Mouse (Mus musculus) liver, embryonic 12.5 days (tissue): ENCODE results near the gene Dera. TPM values are rescaled to one million over a fixed set of nuclear protein-coding genes. Genes with fewer than 3 reads are reported as not detected.

Source experiments
- ATAC-seq: fragments of 200-750 bp; cut with Nextera tagmentation; 2 replicates; pipeline ENCODE4 v1.8.0; 2017; ENCODE audit warnings: moderate number of reproducible peaks, mild to moderate bottlenecking, moderate library complexity
- H3K27ac ChIP-seq: fragments of 300-500 bp; sonication (generic); 2 replicates; pipeline ENCODE4 v1.5.1; 2016; ENCODE audit warnings: mild to moderate bottlenecking
- H3K27me3 ChIP-seq: fragments of 300-500 bp; sonication (generic); replicated peaks from 2 replicates; pipeline ENCODE4 v1.6.1; 2016; ENCODE audit warnings: mild to moderate bottlenecking, moderate library complexity
- H3K36me3 ChIP-seq: fragments of 300-500 bp; sonication (generic); 2 replicates; pipeline ENCODE4 v1.6.1; 2016; ENCODE audit warnings: mild to moderate bottlenecking, moderate library complexity
- H3K4me1 ChIP-seq: fragments of 300-500 bp; sonication (generic); 2 replicates; pipeline ENCODE4 v1.6.1; 2016
- H3K4me2 ChIP-seq: fragments of 300-500 bp; sonication (generic); 2 replicates; pipeline ENCODE4 v1.6.1; 2016; ENCODE audit warnings: mild to moderate bottlenecking, moderate library complexity
- H3K4me3 ChIP-seq: fragments of 300-500 bp; sonication (generic); 2 replicates; pipeline ENCODE4 v1.5.1; 2016; ENCODE audit warnings: mild to moderate bottlenecking, moderate library complexity
- H3K9ac ChIP-seq: fragments of 300-500 bp; sonication (generic); 2 replicates; pipeline ENCODE4 v1.6.1; 2016; ENCODE audit warnings: mild to moderate bottlenecking, moderate library complexity
- H3K9me3 ChIP-seq: fragments of 300-500 bp; sonication (generic); replicated peaks from 2 replicates; pipeline ENCODE4 v1.6.1; 2016; ENCODE audit warnings: mild to moderate bottlenecking, moderate library complexity
- WGBS: fragments of 180-500 bp; shearing (Covaris S2); methylation state at CpG from one replicate; pipeline ENCODE4 v1.1.7; 2016; ENCODE audit not compliant: insufficient replicate concordance; 5-methylcytosine and 5-hydroxymethylcytosine counted together
- polyA plus RNA-seq: library from polyadenylated mRNA; unstranded; fragments of >200 nt; fragmentation: Nextera tagmentation; extraction: Ambion mirVana; gene quantifications from 2 replicates; pipeline ENCODE4 v1.2.1, GENCODE M21; 2016

Gene Dera
- polyA plus RNA-seq, 1 experiment from 2014 or later: 63.6 TPM

- no peaks in the 10 kb centered on the region for H3K9me3 ChIP-seq
- no peaks in the 10 kb centered on the region for H3K4me1 ChIP-seq
- no peaks in the 10 kb centered on the region for H3K36me3 ChIP-seq
- no peak overlapping the region for H3K9ac ChIP-seq
- ATAC-seq: no peak
- no peak overlapping the region for H3K27ac ChIP-seq
- 74% methylated on average over 6 of the region's 6 CpGs for WGBS
- H3K27me3 ChIP-seq: no peaks in the 10 kb centered on the region
- no peak overlapping the region for H3K4me3 ChIP-seq
- H3K4me2 ChIP-seq: no peak overlapping the region
These were observed 116.3 kb downstream of the Dera start for GRCm38 (mm10) chr6:137870667-137871066.

- no peaks in the 10 kb centered on the region for H3K4me1 ChIP-seq
- 0 out of 2 replicates have a peak overlapping the region, but pooled peaks have one; percentile 2 for H3K4me2 ChIP-seq
- H3K4me3 ChIP-seq: no peak overlapping the region
- H3K27me3 ChIP-seq: no peaks in the 10 kb centered on the region
- H3K9me3 ChIP-seq: no peaks in the 10 kb centered on the region
- ATAC-seq: no peak
- no peaks in the 10 kb centered on the region for H3K36me3 ChIP-seq
- WGBS: 32% methylated on average over 17 of the region's 17 CpGs
- no peak overlapping the region for H3K9ac ChIP-seq
- no peak overlapping the region for H3K27ac ChIP-seq
These were observed 117.8 kb downstream of the Dera start for GRCm38 (mm10) chr6:137872055-137872735.

GRCm38 (mm10) chr6:137874471-137875244 is 120.3 kb downstream of the Dera start:
- no peak overlapping the region for H3K27ac ChIP-seq
- H3K4me1 ChIP-seq: no peaks in the 10 kb centered on the region
- no peak overlapping the region for H3K4me3 ChIP-seq
- H3K27me3 ChIP-seq: no peaks in the 10 kb centered on the region
- H3K4me2 ChIP-seq: no peak overlapping the region
- whole genome bisulfite sequencing: 77% methylated on average over 8 of the region's 8 CpGs
- H3K36me3 ChIP-seq: no peaks in the 10 kb centered on the region
- H3K9ac ChIP-seq: no peak overlapping the region
- no peak for ATAC-seq
- H3K9me3 ChIP-seq: 0 out of 2 replicates have a peak, but pooled peaks cover 3% of the 10 kb centered on the region

GRCm38 (mm10) chr6:137885644-137886043 is 131.3 kb downstream of the Dera start:
- no peaks in the 10 kb centered on the region for H3K36me3 ChIP-seq
- no peaks in the 10 kb centered on the region for H3K9me3 ChIP-seq
- no peak overlapping the region for H3K4me2 ChIP-seq
- no peaks in the 10 kb centered on the region for H3K27me3 ChIP-seq
- H3K27ac ChIP-seq: no peak overlapping the region
- no peaks in the 10 kb centered on the region for H3K4me1 ChIP-seq
- 72% methylated on average over 6 of the region's 6 CpGs for WGBS
- H3K4me3 ChIP-seq: no peak overlapping the region
- H3K9ac ChIP-seq: no peak overlapping the region
- no peak for ATAC-seq

GRCm38 (mm10) chr6:137886210-137886979 is 132.0 kb downstream of the Dera start:
- no peaks in the 10 kb centered on the region for H3K27me3 ChIP-seq
- no peak for ATAC-seq
- no peaks in the 10 kb centered on the region for H3K4me1 ChIP-seq
- no peaks in the 10 kb centered on the region for H3K36me3 ChIP-seq
- H3K9me3 ChIP-seq: no peaks in the 10 kb centered on the region
- H3K27ac ChIP-seq: no peak overlapping the region
- H3K4me3 ChIP-seq: no peak overlapping the region
- 58% methylated on average over 6 of the region's 6 CpGs for WGBS
- no peak overlapping the region for H3K9ac ChIP-seq
- no peak overlapping the region for H3K4me2 ChIP-seq

- H3K4me1 ChIP-seq: no peaks in the 10 kb centered on the region
- no peaks in the 10 kb centered on the region for H3K9me3 ChIP-seq
- H3K36me3 ChIP-seq: no peaks in the 10 kb centered on the region
- H3K27ac ChIP-seq: no peak overlapping the region
- H3K27me3 ChIP-seq: no peaks in the 10 kb centered on the region
- no peak for ATAC-seq
- H3K4me3 ChIP-seq: no peak overlapping the region
- no peak overlapping the region for H3K9ac ChIP-seq
- WGBS: 78% methylated on average over 6 of the region's 6 CpGs
- no peak overlapping the region for H3K4me2 ChIP-seq
These were observed 132.9 kb downstream of the Dera start for GRCm38 (mm10) chr6:137887258-137887657.

- no peak overlapping the region for H3K9ac ChIP-seq
- no peak overlapping the region for H3K27ac ChIP-seq
- H3K4me1 ChIP-seq: no peaks in the 10 kb centered on the region
- no peaks in the 10 kb centered on the region for H3K9me3 ChIP-seq
- H3K27me3 ChIP-seq: no peaks in the 10 kb centered on the region
- no peak overlapping the region for H3K4me2 ChIP-seq
- H3K36me3 ChIP-seq: no peaks in the 10 kb centered on the region
- no peak overlapping the region for H3K4me3 ChIP-seq
- no peak for ATAC-seq
These were observed 143.3 kb downstream of the Dera start for GRCm38 (mm10) chr6:137897671-137898070.

- Histone ChIP-seq H3K36me3 (no peaks in the 10 kb centered on the region), H3K4me3 (no peak overlapping the region), H3K27me3 (no peaks in the 10 kb centered on the region), H3K4me1 (no peaks in the 10 kb centered on the region), H3K9me3 (no peaks in the 10 kb centered on the region), H3K27ac (no peak overlapping the region), H3K9ac (no peak overlapping the region), H3K4me2 (no peak overlapping the region)
- WGBS: 67% methylated on average over 5 of the region's 5 CpGs
- ATAC-seq: no peak
These were observed 146.9 kb downstream of the Dera start for GRCm38 (mm10) chr6:137901255-137901654.

Other genes with a start within 250 kb of the Dera start
- gene Eps8, start 99.7 kb upstream of the Dera start, polyA plus RNA-seq: 1.5 and 1.7 TPM in 2 replicates
- gene Strap, start 19.5 kb upstream of the Dera start, polyA plus RNA-seq: 130 and 131 TPM in 2 replicates